Mouse (Mus musculus): ENCODE data around the gene Cep41.

- TF ChIP-seq CTCF (IDR thresholded peaks at IDR 0.05; ENCODE audit: low read depth) (no peak), EP300 (optimal IDR thresholded peaks at IDR 0.05) (no peak)
These were observed 16.0 kb downstream of the Cep41 start for GRCm38 (mm10) chr6:30677591-30677990.

All from stomach, postnatal 0 days (tissue).